Mouse (Mus musculus): Measurements from ENCODE around the gene Frmd8. TPM values are rescaled to one million over a fixed set of nuclear protein-coding genes. Genes with fewer than 3 reads are reported as not detected.
"Not testable (repeated sequence)": the region's sequence is repeated elsewhere in the genome, so short reads cannot be mapped to it uniquely, and the experiment has no call there.

Frmd8 gene
- total RNA-seq, 2 experiments from 2014 or later: 2.9 to 3.2 TPM

GRCm38 (mm10) chr19:5887234-5887815 is 12.3 kb upstream of the Frmd8 start:
- no peak for DNase-seq (ENCODE audit: low spot score)

DNA sequence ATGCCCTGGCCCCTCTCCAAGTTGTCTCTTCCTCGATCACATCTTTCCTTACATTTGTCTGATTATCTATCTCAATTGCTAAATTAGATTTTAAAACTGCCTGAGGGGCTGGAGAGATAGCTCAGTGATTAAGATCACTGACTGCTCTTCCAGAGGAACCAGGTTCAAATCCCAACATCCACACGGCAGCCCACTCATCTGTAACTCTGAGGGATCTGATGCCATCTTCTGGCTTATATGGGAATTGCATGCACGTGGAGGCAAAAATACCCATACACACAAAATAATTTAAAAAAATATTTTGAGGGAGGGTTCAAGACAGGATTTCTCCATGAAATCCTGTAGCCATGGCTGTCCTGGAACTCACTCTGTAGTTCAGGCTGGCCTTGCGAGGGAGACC is 10.8 kb upstream of the Frmd8 start:
- no peak for DNase-seq (ENCODE audit: low spot score)

DNA sequence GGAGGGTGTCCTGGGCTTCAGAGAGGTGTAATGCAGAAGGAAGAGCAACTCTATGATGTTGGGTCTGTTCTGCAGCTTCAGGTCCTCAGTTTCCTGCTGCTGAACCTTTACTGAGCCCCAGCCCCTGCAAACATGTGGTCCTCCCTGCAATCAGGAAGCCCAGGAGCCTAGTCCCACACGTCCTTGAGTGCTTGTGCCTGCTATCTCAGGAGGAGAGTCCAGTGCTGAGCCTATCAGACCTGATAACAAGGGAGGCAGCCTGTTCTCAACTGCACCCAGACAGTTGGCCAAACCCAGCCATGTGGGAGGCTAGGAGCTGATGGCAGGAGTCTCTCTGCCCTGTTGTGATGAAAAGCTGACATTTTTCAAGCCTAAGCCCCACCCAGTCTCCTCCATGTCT is 8.9 kb upstream of the Frmd8 start:
- DNase-seq (ENCODE audit: low spot score): no peak

DNA sequence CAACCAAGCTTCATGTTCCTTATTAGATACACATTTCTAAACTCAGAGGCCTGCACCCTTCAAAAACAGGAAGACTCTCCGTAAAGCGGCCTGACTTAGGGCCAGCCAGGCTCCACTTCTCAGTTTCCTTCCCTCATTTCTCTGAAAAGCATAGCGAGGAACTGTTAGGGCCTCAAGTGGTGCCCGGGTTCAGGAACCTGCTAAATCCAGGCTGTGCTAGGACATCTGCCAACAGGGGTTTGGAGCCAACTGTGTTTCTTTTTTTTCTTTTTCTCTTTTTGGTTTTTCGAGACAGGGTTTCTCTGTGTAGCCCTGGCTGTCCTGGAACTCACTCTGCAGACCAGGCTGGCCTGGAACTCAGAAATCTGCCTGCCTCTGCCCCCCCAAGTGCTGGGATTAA is 7.0 kb upstream of the Frmd8 start:
- not testable (repeated sequence) for DNase-seq (ENCODE audit: low spot score)

DNA sequence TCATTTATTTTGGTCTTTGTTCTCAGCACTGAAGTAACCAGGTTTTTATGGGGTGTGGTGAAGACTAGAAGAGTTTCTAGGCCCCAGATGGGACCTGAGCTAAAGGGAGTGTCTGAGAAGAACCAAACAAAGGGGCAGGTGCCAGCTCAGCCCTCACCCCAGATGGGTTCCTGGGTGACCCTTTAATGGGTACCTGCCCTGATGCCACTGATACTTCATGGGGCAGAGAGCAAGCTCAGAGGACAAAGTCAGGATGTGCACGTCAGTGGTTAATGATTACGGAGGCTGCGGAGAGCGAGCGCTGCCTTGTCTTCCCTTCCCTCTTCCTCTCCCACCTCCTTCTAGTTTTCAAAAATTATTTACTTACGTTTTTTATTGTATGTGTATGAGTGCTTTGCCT is 6.1 kb upstream of the Frmd8 start:
- DNase-seq (ENCODE audit: low spot score): no peak

DNA sequence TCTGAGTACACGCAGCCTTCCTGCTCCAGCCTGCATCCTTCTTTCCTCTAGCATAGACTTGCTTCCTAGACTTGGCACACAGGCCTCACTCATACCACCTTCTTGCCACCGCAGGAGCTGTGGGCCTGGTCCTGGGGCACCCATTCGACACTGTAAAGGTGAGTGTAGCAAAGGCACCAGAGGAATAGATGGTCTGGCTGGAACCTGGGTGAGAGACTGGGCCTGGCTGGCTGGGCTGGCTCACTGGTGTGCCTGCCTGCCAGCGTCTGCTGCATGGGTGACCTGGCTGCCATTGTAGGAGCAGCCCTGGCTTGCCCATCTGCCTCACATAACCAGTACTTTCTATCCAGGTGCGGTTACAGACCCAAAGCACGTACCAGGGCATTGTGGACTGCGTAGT is 4.7 kb upstream of the Frmd8 start:
- no peak for DNase-seq (ENCODE audit: low spot score)

- no peak for DNase-seq (ENCODE audit: low spot score)
Observed at GRCm38 (mm10) chr19:5878916-5879315, 3.8 kb upstream of the Frmd8 start.

GRCm38 (mm10) chr19:5878362-5878722 is 3.3 kb upstream of the Frmd8 start:
- peak; percentile 21 for DNase-seq (ENCODE audit: low spot score)

GRCm38 (mm10) chr19:5877618-5878361 is 2.7 kb upstream of the Frmd8 start, which contains the start of gene Slc25a45:
TSS of gene Slc25a45 (plus strand) at chr19:5877808.
- DNase-seq (ENCODE audit: low spot score): peak; percentile 73

DNA sequence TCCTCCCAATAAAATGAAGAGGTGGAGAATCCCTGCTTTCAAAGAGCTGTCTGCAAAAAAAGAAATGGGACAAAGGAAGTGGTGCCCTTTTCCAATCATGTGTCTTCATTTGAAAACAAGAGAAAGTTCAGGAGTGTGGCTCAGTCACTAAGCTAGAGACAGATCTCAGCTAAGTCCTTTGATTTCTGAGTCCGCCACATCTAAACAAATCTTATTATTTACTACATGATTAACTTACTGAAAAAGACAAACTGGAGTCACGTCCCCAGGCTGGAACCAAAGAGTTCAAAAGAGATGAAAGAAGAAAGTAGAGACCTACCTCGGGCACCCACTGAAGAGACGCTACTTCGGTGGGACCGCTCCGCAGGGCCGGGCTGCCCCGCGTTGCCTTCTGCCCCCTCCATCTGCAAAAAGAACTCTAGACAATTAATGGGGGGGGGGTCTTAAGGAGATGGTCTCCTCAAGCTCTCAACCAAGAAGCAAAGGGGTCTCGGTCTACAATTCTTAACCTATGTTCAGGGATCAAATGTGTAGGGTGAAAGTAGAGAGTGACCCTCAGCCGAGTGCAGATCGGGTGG is 594 bp downstream of the Frmd8 start:
- DNase-seq (ENCODE audit: low spot score): no peak

- no peak for DNase-seq (ENCODE audit: low spot score)
Observed at GRCm38 (mm10) chr19:5872931-5873556, 2.0 kb downstream of the Frmd8 start.

DNA sequence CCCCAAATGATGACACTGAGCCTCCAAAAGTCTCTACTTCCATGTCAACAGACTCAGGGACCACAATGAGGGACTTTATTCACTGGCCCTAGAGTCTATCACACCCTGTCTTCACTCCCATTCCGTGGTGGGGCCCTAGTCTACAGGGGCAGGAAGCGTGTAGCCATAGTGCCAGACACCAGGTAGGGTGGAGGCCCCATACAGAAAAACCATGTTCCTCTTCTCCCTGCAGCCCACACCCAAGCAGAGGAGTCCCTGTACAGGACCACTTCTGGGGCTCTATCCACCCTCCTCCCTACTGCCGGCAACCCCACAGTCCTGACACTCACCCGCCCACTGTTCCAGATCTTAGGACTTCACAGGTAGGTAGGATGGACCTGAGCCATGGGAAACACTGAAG is 2.5 kb downstream of the Frmd8 start:
- no peak for DNase-seq (ENCODE audit: low spot score)

DNA sequence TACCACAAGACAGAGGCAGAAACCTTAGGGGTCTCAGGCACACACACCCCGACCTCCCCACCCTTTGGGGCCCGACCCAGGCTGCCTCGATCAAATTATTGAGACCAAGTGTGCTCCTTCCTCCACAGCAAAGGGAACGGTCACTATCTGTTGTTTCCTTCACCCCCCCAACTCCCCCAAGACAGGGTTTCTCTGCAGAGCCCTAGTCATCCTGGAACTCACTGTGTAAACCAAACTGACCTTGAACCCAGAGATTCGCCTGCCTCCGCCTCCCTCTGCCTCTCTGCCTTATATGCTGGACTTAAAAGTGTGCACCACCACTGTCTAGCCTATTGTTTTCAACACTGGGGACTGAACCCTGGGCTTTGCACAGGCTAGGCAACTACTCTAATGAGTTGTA is 3.4 kb downstream of the Frmd8 start:
- DNase-seq (ENCODE audit: low spot score): no peak

DNA sequence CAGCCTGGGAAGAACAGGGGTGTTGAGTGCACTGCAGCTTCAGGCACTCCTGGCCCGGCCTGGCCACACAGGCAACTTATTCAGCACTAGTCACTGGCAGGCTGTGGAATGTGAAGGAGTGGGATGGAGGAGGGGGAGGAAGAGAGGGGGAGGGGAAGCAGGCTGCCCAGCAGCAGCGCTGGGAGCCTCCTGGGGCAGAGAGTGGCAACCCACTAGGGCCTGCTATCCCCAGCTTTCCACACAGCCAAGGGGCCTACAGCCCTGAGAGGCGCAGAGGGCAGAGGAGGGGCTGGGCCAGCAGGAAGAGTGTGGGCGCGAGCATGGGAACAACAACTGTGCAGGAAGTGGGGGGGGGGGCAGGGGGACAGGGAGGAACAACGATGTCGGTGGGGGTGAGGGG is 3.8 kb downstream of the Frmd8 start:
- DNase-seq (ENCODE audit: low spot score): no peak

DNA sequence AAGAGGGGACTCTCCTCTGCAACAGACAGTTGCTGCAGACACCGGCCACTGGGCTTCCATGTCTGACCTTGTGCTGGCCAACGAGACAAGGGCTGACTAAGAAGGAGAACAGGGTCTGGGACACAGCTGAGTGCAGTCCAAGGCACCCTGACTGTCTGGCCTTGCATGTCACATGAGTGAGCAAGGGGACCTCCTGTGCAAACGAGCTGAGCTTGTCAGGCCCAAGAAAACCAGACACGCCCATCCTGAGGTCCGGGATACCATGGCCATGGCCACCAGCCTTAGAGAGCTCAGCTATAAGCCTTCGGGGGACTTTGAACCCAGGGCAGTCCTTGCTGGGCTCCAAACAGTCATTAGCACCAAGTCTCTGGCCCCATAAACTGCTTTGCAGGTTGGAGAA is 7.0 kb downstream of the Frmd8 start:
- no peak for DNase-seq (ENCODE audit: low spot score)

GRCm38 (mm10) chr19:5864710-5865398 is 10.2 kb downstream of the Frmd8 start:
- DNase-seq (ENCODE audit: low spot score): no peak

DNA sequence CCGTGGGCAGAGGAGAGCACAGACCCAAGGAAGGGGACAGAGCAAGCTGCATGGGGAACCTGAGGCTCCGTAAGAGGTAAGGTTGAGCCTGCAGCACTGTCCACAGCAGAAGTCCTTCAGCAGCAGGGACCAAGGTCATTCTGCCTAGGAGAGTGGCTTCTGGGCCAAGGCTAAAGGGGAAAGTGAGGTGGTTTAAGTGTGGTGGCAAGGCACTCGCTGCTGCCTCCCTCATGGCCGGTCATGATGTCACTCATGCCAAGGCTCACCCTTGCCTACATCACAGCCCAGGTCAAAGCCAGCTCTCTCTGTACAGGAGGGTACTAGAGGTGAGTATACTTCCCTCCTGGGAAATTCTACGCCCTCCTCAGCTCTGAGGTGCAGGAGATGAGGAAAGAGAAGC is 11.3 kb downstream of the Frmd8 start:
- DNase-seq (ENCODE audit: low spot score): no peak

GRCm38 (mm10) chr19:5862335-5863085 is 12.6 kb downstream of the Frmd8 start:
- DNase-seq (ENCODE audit: low spot score): no peak

DNA sequence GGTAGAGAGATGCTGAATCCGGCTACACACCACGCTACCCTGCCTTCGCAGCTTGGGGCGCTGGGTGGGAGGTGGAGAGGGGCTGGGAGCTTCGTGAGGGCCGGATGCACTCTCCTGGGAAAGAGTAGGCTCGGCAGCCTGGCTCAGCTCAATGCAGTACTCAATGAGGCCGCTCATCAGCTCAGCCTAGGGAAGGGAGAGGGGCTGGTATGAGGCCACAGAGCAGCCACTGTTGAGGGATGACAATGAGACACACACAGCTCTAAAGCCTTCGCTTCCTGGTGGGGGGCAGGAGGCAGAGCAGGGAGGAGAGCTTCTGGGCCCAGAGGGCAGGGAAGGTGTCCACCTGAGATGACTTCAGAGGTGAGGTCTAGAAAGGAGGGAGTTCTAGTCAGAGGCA is 18.5 kb downstream of the Frmd8 start:
- DNase-seq (ENCODE audit: low spot score): no peak

- peak; percentile 23 for DNase-seq (ENCODE audit: low spot score)
Observed at GRCm38 (mm10) chr19:5852035-5852722, 22.9 kb downstream of the Frmd8 start.
